In the genomic region with DNA sequence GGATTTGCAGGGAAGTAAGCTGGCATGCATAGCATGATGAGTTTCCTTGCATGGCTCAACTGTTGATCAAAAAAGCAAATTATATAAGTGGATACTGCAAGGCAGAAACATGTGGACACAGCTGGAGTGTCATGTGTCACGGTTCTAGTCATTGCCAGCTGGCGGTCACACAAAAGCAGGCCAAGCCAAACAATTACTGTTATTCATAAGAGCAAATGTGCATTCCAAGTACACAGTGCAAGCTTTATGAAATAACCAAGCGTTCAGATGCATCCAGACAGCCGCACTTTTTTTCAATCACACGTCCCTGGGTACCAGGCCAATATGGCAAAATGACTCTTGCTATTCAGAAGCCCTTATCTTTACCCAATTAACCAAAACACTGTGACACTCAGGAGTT, we compare ENCODE assay signal across 8 mouse cellular contexts.
DNase-seq lines count a peak whose midpoint lies in the region; ATAC-seq and TF ChIP-seq lines count a peak whose summit lies in the region.

No protein-coding gene starts in this region.

- no peaks in the 10 kb centered on the region for H3K27me3 ChIP-seq in hindbrain, postnatal 0 days (ENCODE audit: insufficient read depth, low read length)
- H3K27me3 ChIP-seq in lung, postnatal 0 days (replicated peaks; ENCODE audit: insufficient read depth, low read length): no peaks in the 10 kb centered on the region
- H3K27me3 ChIP-seq in forebrain, embryonic 10.5 days (ENCODE audit: poor library complexity, severe bottlenecking): no peaks in the 10 kb centered on the region

- H3K4me1 ChIP-seq in hindbrain, postnatal 0 days (ENCODE audit: insufficient read depth, low read length): no peaks in the 10 kb centered on the region
- no peaks in the 10 kb centered on the region for H3K4me1 ChIP-seq in lung, postnatal 0 days (ENCODE audit: insufficient read depth, low read depth, low read length)
- H3K4me1 ChIP-seq in forebrain, embryonic 10.5 days: no peaks in the 10 kb centered on the region

- no peak overlapping the region for H3K27ac ChIP-seq in hindbrain, postnatal 0 days
- no peak overlapping the region for H3K27ac ChIP-seq in lung, postnatal 0 days (ENCODE audit: low read length)
- H3K27ac ChIP-seq in forebrain, embryonic 10.5 days: no peak overlapping the region

- H3K9me3 ChIP-seq in hindbrain, postnatal 0 days (ENCODE audit: low read length): no peaks in the 10 kb centered on the region
- no peaks in the 10 kb centered on the region for H3K9me3 ChIP-seq in lung, postnatal 0 days (ENCODE audit: low read length)
- no peaks in the 10 kb centered on the region for H3K9me3 ChIP-seq in forebrain, embryonic 10.5 days

- DNase-seq in cerebellum, adult 9-11 months: peak; percentile 8
- no peak for DNase-seq in cerebellum, adult 11-12 months
- peak; percentile 6 for DNase-seq in ovary, postnatal 14 days (ENCODE audit: low spot score)
- DNase-seq in ovary, postnatal 36 days (ENCODE audit: low spot score): no peak
- peak; percentile 52 for DNase-seq in hindbrain, postnatal 0 days (ENCODE audit: low spot score)
- DNase-seq in lung, postnatal 0 days (ENCODE audit: low spot score): peak; percentile 82
- DNase-seq in thymus, postnatal 4 days: no peak
- no peak for DNase-seq in forebrain, embryonic 10.5 days (ENCODE audit: extremely low spot score, low spot score)

- WGBS in hindbrain, postnatal 0 days: 31% methylated on average over 5 of the region's 5 CpGs
- WGBS in lung, postnatal 0 days: 61% methylated on average over 5 of the region's 5 CpGs
- 80% methylated on average over 5 of the region's 5 CpGs for WGBS in forebrain, embryonic 10.5 days

- TF ChIP-seq CTCF in hindbrain, postnatal 0 days (IDR thresholded peaks at IDR 0.05; ENCODE audit: low read depth): no peak
- no peak for TF ChIP-seq CTCF in lung, postnatal 0 days (IDR thresholded peaks at IDR 0.05)

- H3K4me3 ChIP-seq in hindbrain, postnatal 0 days (ENCODE audit: low read length): no peak overlapping the region
- no peak overlapping the region for H3K4me3 ChIP-seq in lung, postnatal 0 days (ENCODE audit: low read depth, low read length)
- H3K4me3 ChIP-seq in forebrain, embryonic 10.5 days: no peak overlapping the region

- H3K9ac ChIP-seq in hindbrain, postnatal 0 days (replicated peaks; ENCODE audit: low read length): no peak overlapping the region
- no peak overlapping the region for H3K9ac ChIP-seq in lung, postnatal 0 days (replicated peaks; ENCODE audit: low read depth)

- peak; percentile 59 for ATAC-seq in hindbrain, postnatal 0 days
- peak; percentile 84 for ATAC-seq in lung, postnatal 0 days

- TF ChIP-seq EP300 in lung, postnatal 0 days (IDR thresholded peaks at IDR 0.05): peak; percentile 79

- no peak overlapping the region for H3K4me2 ChIP-seq in hindbrain, postnatal 0 days (ENCODE audit: low read depth, low read length)
- H3K4me2 ChIP-seq in lung, postnatal 0 days (replicated peaks; ENCODE audit: low read depth, low read length): no peak overlapping the region

- H3K36me3 ChIP-seq in hindbrain, postnatal 0 days (ENCODE audit: insufficient read depth, low read length): no peaks in the 10 kb centered on the region
- no peaks in the 10 kb centered on the region for H3K36me3 ChIP-seq in lung, postnatal 0 days (ENCODE audit: insufficient read depth, low read length)
- no peaks in the 10 kb centered on the region for H3K36me3 ChIP-seq in forebrain, embryonic 10.5 days (replicated peaks)

Comparison
In these comparisons a context has a peak if more than half of its experiments do, and no peak if none do; other contexts are left out.
1. DNase-seq: peak in cerebellum, adult 9-11 months (single experiment), ovary, postnatal 14 days (single experiment), hindbrain, postnatal 0 days (single experiment) and lung, postnatal 0 days (single experiment); none in cerebellum, adult 11-12 months (single experiment), ovary, postnatal 36 days (single experiment), thymus, postnatal 4 days (single experiment) and forebrain, embryonic 10.5 days (single experiment).